Mouse (Mus musculus): Measurements from ENCODE around the gene Sdf2l1.

GRCm38 (mm10) chr16:17177623-17178170 is 45.5 kb upstream of the Sdf2l1 start:
- TF ChIP-seq CTCF (IDR thresholded peaks at IDR 0.05; ENCODE audit: borderline replicate concordance, insufficient read depth, low read depth, low read length) (no peak), POLR2A (IDR thresholded peaks at IDR 0.05; ENCODE audit: borderline replicate concordance, insufficient read depth, low read length) (no peak)

Measured in cerebellum, adult 2 months (tissue).